Mouse (Mus musculus) v-Abl transformed pro-B cells (cell line): ENCODE measurements at regions not wholly inside any gene's neighbourhood (a gene's known extent, or its start where the extent isn't known, plus 50 kb on each side); places are given as distances from the start of the nearest gene placed in this dataset.

Experiments
- in situ Hi-C, 2 experiments: fragments of 400-800 bp; cut with MboI; formaldehyde crosslinking; loops; one replicate each; pipeline ENCODE4 v1.15.1; 2025; ENCODE audit not compliant: unreplicated experiment in 2 of 2

DNA sequence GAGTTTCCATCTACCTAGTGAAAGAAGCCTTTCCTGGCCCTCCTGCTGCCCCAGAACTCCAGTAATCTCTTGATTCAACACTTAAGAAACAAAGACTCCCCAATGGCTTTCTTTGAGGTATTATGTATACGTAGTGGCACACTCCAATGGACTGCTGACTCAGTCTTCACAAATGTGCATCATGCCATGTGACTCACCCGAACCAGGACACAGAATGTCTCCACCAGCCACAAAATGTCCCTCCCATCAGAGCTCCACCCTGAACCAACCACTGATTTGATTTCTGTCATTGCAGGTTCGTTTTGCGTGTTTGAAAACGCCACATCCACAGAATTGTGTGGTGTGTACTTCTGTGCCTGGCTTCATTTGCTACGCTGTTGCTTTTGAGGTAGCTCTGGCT, 75.8 kb upstream of the Maf start:
- in situ Hi-C loops = no loop called here

GRCm38 (mm10) chr8:115778433-115778832, 70.8 kb upstream of the Maf start:
- in situ Hi-C loops = no loop called here

DNA sequence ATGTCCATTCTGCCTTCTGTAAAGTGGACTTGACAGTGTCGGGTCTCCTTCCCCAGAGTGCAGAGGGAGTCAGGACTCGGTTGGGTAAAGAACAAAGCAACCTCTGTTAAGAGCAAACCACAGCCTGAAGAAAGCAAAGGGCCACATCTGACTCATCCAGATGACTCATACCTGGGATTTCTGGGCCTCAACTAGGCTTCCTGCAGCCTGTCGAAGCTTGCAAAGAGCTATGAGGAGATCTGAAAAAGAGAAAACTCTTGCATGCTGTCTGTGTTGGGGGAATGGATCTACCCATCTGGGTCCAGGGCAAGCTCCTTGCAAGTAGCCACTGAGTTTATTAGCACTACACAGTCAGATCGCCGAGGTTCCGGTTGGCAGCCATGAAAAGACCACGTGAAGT, 63.5 kb upstream of the Maf start:
- in situ Hi-C loops = no loop called here

DNA sequence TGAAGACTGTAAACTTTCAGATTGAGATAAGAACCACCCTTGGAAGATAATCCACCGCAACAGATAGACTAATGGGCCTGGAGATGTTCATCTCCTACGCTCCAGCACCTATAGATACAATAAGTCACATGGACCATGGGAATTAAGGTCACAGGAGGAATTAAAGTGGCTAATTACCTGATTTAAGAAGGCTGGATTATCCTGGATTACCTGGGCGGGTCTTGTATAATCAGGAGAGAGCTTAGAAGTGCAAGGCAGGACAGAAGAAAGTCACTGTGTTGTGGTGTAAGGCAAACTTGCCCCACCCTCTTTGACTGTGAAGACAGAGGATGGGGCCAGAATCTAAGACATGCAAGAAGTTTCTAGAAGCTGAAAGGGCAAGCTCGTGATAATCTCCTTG, 61.0 kb upstream of the Maf start:
- in situ Hi-C loops = no loop called here

DNA sequence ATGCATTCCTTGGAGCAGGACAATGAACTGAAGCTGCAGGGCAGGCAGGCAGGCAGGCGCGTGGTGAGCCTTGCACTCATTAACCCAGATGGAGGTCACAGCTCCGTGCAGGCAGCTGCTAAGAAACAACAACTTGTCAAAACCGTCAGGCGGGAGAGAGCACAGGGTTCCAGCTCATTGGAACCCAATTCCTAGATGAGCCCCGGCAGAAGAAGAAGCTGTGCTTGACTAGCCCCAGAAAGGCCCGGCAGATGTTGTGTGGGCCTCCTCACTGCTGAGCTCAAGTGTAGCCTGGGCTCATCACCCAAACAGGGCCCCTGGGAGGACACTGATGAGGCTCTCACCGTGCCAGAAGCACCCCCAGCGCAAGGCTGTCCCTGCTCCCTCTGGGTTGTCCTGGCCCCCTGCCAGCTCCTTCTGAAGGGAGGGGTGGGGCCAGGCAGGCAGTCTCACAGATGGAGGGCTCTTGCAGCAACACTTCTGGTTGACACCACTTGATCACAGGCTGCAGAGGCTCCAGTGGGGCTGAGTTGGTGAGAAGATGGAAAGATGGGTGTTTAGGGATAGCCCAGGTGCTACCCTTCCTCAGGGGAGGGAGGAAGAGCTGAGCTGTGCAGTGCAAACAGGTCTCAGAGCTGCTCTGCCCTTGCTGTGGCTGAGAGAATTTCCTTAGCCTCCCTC, 58.8 kb upstream of the Maf start:
- in situ Hi-C loops = no loop called here

- in situ Hi-C loops = no loop called here
Measured at GRCm38 (mm10) chr8:115764551-115764950, 57.0 kb upstream of the Maf start.

DNA sequence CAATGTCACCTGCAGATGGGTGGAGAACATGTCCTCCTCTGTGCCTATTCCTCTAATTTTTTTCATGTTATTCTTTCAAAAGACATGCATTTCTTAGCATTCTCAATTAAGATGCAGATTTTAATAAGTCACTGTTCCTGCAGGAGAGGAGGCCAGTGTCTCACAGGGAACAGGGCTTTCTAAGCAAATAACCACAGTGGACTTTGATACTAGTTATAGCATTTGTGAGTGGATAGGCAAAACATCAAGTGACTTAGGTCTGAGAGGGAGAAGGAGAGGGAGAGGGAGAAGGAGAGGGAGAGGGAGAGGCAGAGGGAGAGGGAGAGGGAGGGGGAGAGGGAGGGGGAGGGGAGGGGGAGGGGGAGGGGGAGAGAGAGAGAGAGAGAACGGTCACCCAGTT, 50.4 kb upstream of the Maf start:
- in situ Hi-C loops = no loop called here
